Mouse (Mus musculus): Measurements from ENCODE around the gene Ugt1a9. TPM values are rescaled to one million over a fixed set of nuclear protein-coding genes. Genes with fewer than 3 reads are reported as not detected.
"Not testable (repeated sequence)": the region's sequence is repeated elsewhere in the genome, so short reads cannot be mapped to it uniquely, and the experiment has no call there.

Ugt1a9 gene
- total and polyA plus RNA-seq, 2 experiments from 2014 or later: not detected

DNA sequence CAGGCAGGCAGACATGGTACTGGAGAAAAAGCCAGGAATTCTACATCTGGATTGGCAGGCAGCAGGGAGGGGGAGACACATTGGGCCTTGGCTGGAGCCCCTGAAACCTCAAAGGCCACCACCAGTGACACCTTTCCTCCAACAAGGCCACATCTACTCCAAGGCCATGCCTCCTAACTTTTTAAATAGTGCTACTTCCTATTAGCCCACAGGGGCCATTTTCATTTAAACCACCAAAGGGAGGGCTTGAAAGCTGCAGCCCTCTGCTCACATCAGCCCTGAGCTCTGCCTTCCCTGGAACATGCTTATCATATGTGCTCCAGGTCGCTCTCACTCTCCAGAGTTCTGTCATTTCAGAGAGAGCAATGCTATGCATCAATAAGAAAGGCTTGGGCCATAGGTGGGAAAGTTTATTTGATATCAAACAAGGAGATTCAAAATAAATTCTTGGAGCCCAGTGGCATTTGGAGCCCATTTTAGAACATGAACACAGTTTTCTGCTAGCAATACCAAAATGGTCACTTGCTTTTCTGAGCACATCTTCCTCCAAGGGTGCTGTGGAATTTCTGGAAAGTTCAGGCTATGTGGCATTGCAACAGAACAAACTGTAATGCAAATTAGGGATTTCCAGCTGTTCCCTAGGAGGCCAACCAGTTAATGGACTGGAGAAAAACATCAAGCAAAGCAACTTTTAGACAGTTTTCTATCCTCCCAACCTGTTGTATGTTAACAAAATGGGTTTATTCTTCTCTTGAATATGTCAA, 34.2 kb downstream of the Ugt1a9 start:
- Histone ChIP-seq H3K4me2 (ENCODE audit: low read depth, low read length) (no peak overlapping the region), H3K4me1 (ENCODE audit: control insufficient read depth, insufficient read depth) (no peaks in the 10 kb centered on the region), H3K36me3 (replicated peaks; ENCODE audit: control insufficient read depth, insufficient read depth, low read length) (no peaks in the 10 kb centered on the region), H3K4me3 (ENCODE audit: low read depth, low read length) (no peak overlapping the region), H3K9me3 (replicated peaks; ENCODE audit: control insufficient read depth, low read length) (no peaks in the 10 kb centered on the region), H3K9ac (replicated peaks; ENCODE audit: low read depth, low read length) (no peak overlapping the region), H3K27ac (ENCODE audit: low read depth) (no peak overlapping the region), H3K27me3 (ENCODE audit: control insufficient read depth, insufficient read depth, low read length) (no peaks in the 10 kb centered on the region)
- DNase-seq (ENCODE audit: low spot score): no peak
- WGBS: 89% methylated on average over 1 of the region's 1 CpGs
- TF ChIP-seq EP300 (IDR thresholded peaks at IDR 0.05; ENCODE audit: low read depth) (no peak), CTCF (IDR thresholded peaks at IDR 0.05; ENCODE audit: low read depth) (no peak)
- no peak for ATAC-seq (ENCODE audit: insufficient read depth, low read depth)

DNA sequence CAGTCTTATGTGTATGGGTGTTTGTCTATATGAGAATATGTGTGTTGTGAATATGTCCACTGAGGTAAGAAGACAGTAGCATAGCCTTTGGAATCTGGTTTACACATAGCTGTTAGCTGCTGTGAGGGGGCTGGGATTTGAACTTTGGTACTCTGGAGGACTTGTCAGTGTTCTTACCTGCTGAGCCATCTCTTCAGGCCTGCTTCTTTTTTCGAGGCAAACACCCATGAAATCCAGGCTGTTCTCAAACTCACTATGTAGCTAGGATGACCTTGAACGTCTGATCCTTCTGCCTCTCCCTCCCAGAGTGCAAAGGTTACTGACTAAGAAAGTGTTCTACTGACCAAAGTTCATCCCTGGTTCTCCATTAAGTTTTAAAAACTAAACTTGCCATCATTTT, 35.1 kb downstream of the Ugt1a9 start:
- ATAC-seq (ENCODE audit: insufficient read depth, low read depth): no peak
- no peak overlapping the region for H3K9ac ChIP-seq (replicated peaks; ENCODE audit: low read depth, low read length)
- H3K4me3 ChIP-seq (ENCODE audit: low read depth, low read length): no peak overlapping the region
- H3K36me3 ChIP-seq (replicated peaks; ENCODE audit: control insufficient read depth, insufficient read depth, low read length): no peaks in the 10 kb centered on the region
- no peaks in the 10 kb centered on the region for H3K9me3 ChIP-seq (replicated peaks; ENCODE audit: control insufficient read depth, low read length)
- H3K27me3 ChIP-seq (ENCODE audit: control insufficient read depth, insufficient read depth, low read length): no peaks in the 10 kb centered on the region
- TF ChIP-seq CTCF (IDR thresholded peaks at IDR 0.05; ENCODE audit: low read depth) (no peak), EP300 (IDR thresholded peaks at IDR 0.05; ENCODE audit: low read depth) (no peak)
- H3K4me1 ChIP-seq (ENCODE audit: control insufficient read depth, insufficient read depth): no peaks in the 10 kb centered on the region
- DNase-seq (ENCODE audit: low spot score): no peak
- 58% methylated on average over 2 of the region's 2 CpGs for WGBS
- no peak overlapping the region for H3K27ac ChIP-seq (ENCODE audit: low read depth)
- H3K4me2 ChIP-seq (ENCODE audit: low read depth, low read length): no peak overlapping the region

DNA sequence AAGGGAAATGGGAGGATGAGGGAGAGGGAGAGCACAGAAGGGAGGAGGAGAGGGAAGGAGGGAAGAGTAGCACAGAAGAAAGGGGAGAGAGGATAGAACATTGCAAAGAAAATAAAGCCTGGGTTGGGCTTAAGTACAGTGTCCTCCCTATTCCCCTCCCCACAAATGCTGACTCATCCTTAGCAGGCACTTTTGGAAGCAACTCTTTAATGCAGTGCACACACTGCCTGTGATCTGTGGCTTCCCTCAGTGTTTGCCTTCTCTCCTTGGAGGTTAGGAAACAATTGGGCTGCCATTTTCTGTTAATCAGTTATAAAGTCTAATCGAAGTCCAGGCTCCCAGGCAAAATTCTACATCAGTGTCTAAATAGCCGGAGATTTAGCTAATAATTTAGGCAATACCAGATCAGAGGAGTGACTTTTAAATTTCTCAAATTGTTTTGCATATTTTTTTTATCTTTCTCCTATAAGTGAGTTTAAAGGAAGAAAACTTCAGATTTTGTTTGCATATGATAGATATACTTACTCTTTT, 38.5 kb downstream of the Ugt1a9 start:
- WGBS: 69% methylated on average over 2 of the region's 2 CpGs
- H3K9me3 ChIP-seq (replicated peaks; ENCODE audit: control insufficient read depth, low read length): not testable (repeated sequence)

DNA sequence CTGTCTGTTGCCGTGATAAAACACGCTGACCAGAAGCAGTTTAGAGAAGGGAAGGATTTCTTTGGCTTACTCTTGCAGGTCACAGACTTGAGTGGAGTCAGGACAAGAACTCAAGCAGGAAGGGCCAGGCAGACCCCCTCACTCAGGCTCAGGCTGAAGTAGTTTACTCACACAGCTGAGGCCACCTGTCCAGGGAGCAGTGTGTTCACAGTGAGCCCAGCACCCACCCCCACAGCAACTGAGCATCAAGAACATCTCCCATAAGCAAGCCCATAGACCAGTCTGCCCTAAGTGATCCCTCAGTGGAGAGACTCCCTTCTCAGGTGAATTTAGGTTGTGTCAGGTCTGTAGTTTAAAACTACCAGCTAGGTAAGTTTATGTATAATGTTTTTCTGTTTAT, 39.0 kb downstream of the Ugt1a9 start:
- H3K4me1 ChIP-seq (ENCODE audit: control insufficient read depth, insufficient read depth); H3K36me3 ChIP-seq (replicated peaks; ENCODE audit: control insufficient read depth, insufficient read depth, low read length); H3K9ac ChIP-seq (replicated peaks; ENCODE audit: low read depth, low read length); H3K9me3 ChIP-seq (replicated peaks; ENCODE audit: control insufficient read depth, low read length); H3K4me2 ChIP-seq (ENCODE audit: low read depth, low read length); H3K27ac ChIP-seq (ENCODE audit: low read depth); DNase-seq (ENCODE audit: low spot score); H3K4me3 ChIP-seq (ENCODE audit: low read depth, low read length); H3K27me3 ChIP-seq (ENCODE audit: control insufficient read depth, insufficient read depth, low read length); ATAC-seq (ENCODE audit: insufficient read depth, low read depth): not testable (repeated sequence)
- WGBS: 73% methylated on average over 2 of the region's 2 CpGs

More for the DNA sequence above, 38.5 kb downstream of the Ugt1a9 start:
- H3K36me3 ChIP-seq (replicated peaks; ENCODE audit: control insufficient read depth, insufficient read depth, low read length); H3K27me3 ChIP-seq (ENCODE audit: control insufficient read depth, insufficient read depth, low read length); H3K9ac ChIP-seq (replicated peaks; ENCODE audit: low read depth, low read length); H3K4me1 ChIP-seq (ENCODE audit: control insufficient read depth, insufficient read depth); ATAC-seq (ENCODE audit: insufficient read depth, low read depth); H3K4me3 ChIP-seq (ENCODE audit: low read depth, low read length); DNase-seq (ENCODE audit: low spot score); H3K4me2 ChIP-seq (ENCODE audit: low read depth, low read length); H3K27ac ChIP-seq (ENCODE audit: low read depth): not testable (repeated sequence)

DNA sequence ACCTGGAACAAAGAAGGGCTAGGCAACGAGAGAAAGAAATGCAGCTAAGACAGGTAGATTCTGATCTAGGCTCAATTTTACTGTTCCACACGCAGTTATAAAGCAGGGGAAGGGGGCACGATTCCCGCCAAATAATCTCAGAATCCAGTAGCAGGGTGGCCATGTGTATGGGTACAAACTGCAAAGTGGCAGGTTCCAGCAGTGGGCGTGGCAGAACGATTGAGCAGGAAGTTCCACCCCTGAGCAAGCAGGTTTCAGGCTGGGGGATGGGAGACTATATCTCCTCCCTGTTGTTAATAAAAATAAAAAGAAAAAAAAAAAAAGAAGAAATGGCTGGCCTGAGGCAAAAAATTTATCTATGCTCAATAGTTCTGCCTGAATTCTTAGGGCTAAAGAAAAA, 42.2 kb downstream of the Ugt1a9 start:
- H3K36me3 ChIP-seq (replicated peaks; ENCODE audit: control insufficient read depth, insufficient read depth, low read length); H3K27ac ChIP-seq (ENCODE audit: low read depth); H3K9ac ChIP-seq (replicated peaks; ENCODE audit: low read depth, low read length); H3K27me3 ChIP-seq (ENCODE audit: control insufficient read depth, insufficient read depth, low read length); H3K9me3 ChIP-seq (replicated peaks; ENCODE audit: control insufficient read depth, low read length); ATAC-seq (ENCODE audit: insufficient read depth, low read depth); H3K4me1 ChIP-seq (ENCODE audit: control insufficient read depth, insufficient read depth); DNase-seq (ENCODE audit: low spot score); H3K4me2 ChIP-seq (ENCODE audit: low read depth, low read length); H3K4me3 ChIP-seq (ENCODE audit: low read depth, low read length): not testable (repeated sequence)
- 80% methylated on average over 6 of the region's 6 CpGs for WGBS

DNA sequence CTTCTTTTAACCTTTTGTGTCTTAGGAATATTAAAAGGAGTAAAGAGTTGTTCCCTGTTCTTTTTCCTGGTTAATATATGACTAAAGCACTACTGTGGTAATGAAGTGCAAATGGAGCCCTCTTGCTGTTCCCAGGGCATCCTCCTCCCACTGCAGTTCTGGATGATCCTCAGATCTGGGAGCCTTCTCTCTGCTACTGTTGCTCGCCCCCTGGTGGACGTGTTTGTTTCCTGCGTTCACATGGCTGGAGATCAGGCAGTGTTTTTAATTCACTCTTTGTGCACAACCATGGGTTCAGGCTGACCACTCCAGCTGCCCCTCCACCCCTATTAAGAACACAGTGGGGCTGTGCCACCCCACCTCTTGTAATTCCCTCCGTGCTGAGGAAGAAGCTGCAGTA, 50.0 kb downstream of the Ugt1a9 start:
- H3K27ac ChIP-seq (ENCODE audit: low read depth); H3K9ac ChIP-seq (replicated peaks; ENCODE audit: low read depth, low read length); H3K36me3 ChIP-seq (replicated peaks; ENCODE audit: control insufficient read depth, insufficient read depth, low read length); H3K9me3 ChIP-seq (replicated peaks; ENCODE audit: control insufficient read depth, low read length); DNase-seq (ENCODE audit: low spot score); H3K4me2 ChIP-seq (ENCODE audit: low read depth, low read length); H3K27me3 ChIP-seq (ENCODE audit: control insufficient read depth, insufficient read depth, low read length); H3K4me1 ChIP-seq (ENCODE audit: control insufficient read depth, insufficient read depth); H3K4me3 ChIP-seq (ENCODE audit: low read depth, low read length); ATAC-seq (ENCODE audit: insufficient read depth, low read depth): not testable (repeated sequence)
- peak; percentile 30 for TF ChIP-seq CTCF (IDR thresholded peaks at IDR 0.05; ENCODE audit: low read depth)
- whole genome bisulfite sequencing: 10% methylated on average over 3 of the region's 4 CpGs
